Mouse (Mus musculus): Measurements from ENCODE around the gene Trim44. TPM values are rescaled to one million over a fixed set of nuclear protein-coding genes. Genes with fewer than 3 reads are reported as not detected.

The Trim44 gene
- total RNA-seq (2021), result 10 to 100 TPM; 41.5 to 43.7 TPM
- long read RNA-seq, experiment 1, full-length matches to known transcripts, result 1 of 59 reads
- long read RNA-seq, experiment 1, partial matches to known transcripts, result 0 of 59 reads
- long read RNA-seq, experiment 1, other reads (novel, unspliced or antisense), result 58 of 59 reads
- long read RNA-seq, experiment 2, full-length matches to known transcripts, result 2 of 75 reads
- long read RNA-seq, experiment 2, partial matches to known transcripts, result 2 of 75 reads
- long read RNA-seq, experiment 2, other reads (novel, unspliced or antisense), result 71 of 75 reads

DNA sequence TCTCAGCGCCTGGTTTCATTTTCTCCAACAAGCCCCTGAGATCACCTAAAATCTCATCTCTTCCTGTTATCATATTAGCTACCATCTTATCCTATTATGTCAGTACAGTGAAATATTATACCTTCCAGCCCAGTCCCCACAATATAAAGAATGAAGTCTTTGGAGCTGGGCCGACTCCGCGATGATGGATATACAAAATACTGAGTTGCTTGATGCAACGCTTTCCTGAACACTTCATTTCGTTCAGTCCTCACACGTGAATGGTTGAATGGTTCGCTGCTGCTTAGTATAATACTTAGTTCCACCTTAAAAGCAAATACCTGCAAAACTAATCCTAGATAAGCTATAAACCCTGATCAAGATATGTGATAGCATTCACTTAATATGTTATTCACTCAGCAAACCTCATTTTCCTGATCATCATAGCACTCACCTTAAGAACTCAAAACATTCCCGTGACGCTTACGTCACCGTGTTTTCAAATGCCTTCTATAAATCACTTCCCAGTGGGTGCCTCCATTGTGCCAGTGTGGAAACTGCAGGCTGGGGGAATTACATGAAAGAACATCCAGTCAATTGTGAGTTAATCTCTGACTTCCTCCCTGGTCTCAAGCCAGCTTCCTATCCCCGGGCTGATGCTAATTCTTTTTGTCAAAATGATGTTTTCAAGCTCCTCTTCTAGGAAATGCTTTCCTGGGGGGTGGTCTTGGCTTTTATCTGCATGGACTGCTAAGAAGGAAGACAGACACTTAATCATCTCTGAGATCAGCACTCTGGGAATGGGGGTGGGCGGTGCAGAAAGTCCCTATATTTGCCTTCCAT is at the start of gene Trim44:
Gene Trim44, minus strand, starts transcription at position 466 of the 822 bp plus-strand sequence.
- DNase-seq (ENCODE audit: low spot score in 2 of 2), result no peak

GRCm38 (mm10) chr2:102455126-102455525 is 47.5 kb upstream of the Trim44 start:
- no peak for DNase-seq (ENCODE audit: low spot score in 2 of 2)

DNA sequence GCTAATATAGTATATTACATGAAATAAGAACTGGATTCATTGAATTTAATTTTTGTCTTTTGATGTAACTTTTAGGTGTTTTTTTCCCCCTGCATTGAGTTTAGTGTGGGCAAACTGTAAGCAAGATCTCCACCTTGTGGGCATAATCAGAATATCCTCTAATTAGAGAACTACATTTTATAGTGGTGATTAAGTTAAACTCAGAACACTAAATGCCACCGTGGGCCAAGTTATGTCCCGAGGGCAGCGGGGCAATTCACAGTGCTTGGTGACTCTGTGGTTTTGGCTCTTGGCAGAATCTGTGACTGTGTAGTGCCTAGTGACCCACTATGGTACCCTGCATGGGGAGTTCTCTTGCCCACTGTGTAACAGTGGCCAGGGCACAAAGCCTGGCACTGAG is 45.8 kb upstream of the Trim44 start:
- DNase-seq (ENCODE audit: low spot score in 2 of 2), result no peak

GRCm38 (mm10) chr2:102451671-102452549 is 44.3 kb upstream of the Trim44 start, which contains the start of gene Fjx1:
Gene Fjx1, minus strand, starts transcription at chr2:102452499.
- DNase-seq (ENCODE audit: low spot score in 2 of 2), result peak in 1 of 2 experiments; percentile 24

GRCm38 (mm10) chr2:102450761-102451670 is 43.4 kb upstream of the Trim44 start:
- peak; percentile 23 to 47 for DNase-seq (ENCODE audit: low spot score in 2 of 2)

DNA sequence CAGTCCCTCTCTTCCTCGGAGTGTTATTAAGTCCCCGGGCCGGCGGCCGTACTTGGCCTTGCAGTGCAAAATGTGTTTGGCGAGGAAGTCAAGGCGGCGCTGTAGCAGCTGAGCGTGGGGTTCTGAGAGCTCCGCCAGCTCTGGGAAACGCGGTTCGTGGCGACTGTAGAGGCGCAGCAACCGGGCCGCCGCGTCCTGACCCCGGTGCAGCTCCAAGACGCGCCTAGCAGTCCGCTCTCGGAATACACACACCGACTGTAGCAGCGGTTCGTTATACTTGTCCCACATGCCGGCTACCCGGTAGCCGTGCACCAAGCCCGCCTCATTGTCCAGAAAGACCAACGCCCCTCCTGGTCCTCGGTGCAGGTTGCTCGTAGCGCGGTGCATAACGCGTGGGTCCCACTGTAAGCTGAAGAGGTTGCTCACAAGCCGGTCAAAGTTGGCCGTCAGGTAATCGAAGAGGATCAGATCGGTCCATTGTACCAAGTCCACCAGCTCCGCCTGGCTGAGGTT is 42.7 kb upstream of the Trim44 start:
- peak; percentile 30 to 67 for DNase-seq (ENCODE audit: low spot score in 2 of 2)

GRCm38 (mm10) chr2:102449630-102450247 is 42.1 kb upstream of the Trim44 start:
- peak in 1 of 2 experiments; percentile 20 for DNase-seq (ENCODE audit: low spot score in 2 of 2)

DNA sequence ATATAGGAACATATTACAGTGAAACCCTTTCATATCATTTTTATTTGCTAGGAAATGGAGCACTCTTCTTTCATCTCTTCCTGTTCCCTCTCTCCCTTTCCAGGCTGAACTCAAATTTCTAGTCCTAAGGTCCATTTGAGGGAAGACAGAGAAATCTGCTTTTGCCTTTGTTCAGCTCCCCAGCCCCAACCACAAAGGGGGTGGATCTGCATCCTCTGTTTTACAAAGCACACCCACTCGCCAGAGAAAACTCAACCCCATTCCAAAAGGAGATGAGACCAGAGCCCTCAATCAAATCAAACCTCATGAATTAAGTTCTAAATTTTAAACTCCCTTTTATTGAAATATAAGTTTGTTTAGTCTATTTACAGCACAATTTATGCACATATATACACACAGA is 41.4 kb upstream of the Trim44 start:
- no peak for DNase-seq (ENCODE audit: low spot score in 2 of 2)

- no peak for DNase-seq (ENCODE audit: low spot score in 2 of 2)
Observed at GRCm38 (mm10) chr2:102447831-102448230, 40.2 kb upstream of the Trim44 start.

DNA sequence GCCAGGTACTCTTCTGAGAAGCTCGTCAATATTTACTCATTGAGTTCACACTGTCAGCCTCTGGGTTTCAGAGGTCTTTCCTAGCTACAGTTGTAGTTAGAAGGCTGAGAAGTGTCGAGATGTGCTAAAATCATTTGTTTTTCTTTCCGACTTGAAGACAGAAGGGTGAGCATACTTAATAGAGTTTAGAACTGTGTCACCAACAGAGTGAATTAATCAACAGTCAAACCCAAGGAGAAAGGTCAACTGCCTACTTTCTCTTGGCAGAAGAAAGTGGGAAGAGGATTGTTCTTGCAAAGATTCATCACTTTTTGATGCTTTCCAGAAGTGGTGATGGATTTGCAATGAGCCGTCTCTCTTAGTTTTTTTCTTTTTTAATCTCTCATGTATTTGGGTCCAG is 39.2 kb upstream of the Trim44 start:
- no peak for DNase-seq (ENCODE audit: low spot score in 2 of 2)

DNA sequence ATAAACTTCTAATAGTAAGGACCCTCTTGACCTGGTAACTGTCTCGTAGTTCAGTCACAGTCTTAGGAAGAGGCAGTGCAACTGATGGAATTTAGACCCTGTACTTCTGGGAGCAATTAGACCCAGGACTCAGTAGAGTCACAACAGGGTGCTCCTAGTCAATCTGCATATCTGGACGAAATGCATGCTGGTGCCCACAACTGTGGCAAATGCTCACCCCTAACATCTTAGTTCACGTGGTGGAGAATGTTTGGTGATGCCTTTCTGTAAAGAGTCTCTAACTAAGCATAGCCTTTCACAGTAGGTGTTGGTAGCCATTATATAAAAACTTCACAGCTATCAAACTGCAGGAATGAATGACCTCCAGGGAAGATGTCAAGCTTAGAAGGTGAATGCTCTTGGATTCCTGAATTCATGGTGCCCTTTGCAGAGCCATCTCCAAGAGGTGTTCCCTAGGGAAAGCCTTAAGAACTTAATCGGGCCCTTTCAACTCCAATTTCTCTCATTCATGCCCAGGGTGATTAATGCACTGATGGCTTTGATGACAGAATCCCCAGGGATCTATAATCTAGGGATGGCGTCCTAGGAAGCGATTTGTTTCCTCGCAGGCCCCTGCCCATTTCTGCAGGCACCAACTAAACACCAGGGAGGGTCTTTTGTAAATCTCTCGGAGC is 29.9 kb upstream of the Trim44 start:
- no peak for DNase-seq (ENCODE audit: low spot score in 2 of 2)

- DNase-seq (ENCODE audit: low spot score in 2 of 2), result no peak
Observed at GRCm38 (mm10) chr2:102433879-102434278, 26.3 kb upstream of the Trim44 start.

GRCm38 (mm10) chr2:102431084-102431483 is 23.5 kb upstream of the Trim44 start:
- no peak for DNase-seq (ENCODE audit: low spot score in 2 of 2)

GRCm38 (mm10) chr2:102427974-102428373 is 20.3 kb upstream of the Trim44 start:
- no peak for DNase-seq (ENCODE audit: low spot score in 2 of 2)

DNA sequence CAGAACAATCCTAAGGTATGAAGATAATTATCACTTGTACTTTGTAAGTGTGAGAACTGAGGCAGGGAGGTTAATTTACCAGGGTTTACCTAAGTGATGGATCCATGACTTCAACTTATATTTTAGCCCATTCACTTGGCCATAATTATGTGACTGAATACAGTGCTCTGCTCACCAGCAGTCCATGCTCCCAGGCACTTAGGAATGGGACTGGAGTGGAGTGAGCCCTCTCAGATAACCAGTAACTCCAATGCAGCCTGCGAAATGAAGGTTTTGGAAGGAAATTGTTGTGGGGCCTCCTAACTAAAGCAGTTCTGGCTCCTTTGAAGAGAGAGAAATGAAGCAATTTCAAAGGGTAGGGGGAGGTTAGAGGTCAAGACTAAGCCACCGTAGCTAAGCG is 18.8 kb upstream of the Trim44 start:
- DNase-seq (ENCODE audit: low spot score in 2 of 2), result no peak

DNA sequence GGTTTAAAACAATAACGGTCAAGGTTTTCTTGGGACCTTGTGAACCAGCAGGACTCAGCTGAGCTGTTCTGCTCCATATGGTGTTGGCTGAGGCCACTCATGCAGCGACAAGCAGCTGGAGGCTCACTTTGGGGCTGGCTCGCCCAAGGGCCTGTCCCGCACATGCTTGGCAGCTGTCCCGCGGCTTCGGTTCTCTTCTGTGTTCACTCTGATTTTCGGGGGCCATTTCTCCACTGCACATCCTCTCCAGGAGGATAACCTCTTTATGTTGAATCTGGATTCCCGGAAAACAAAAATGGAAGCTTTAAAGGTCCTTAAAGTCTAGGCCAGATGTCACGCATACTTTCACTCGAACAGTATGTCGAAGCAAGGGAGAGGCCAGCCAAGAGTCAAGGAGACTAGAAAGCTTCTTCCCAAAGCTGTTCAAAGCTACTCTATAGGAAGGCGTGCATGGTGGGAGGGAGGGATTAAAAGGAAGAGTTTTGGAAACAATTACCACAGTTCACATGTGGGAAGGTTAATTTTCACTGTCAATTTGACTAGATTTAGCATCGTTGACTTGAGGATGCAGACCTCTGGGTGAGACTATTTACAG is 8.6 kb upstream of the Trim44 start:
- DNase-seq (ENCODE audit: low spot score in 2 of 2), result peak in 1 of 2 experiments; percentile 64

DNA sequence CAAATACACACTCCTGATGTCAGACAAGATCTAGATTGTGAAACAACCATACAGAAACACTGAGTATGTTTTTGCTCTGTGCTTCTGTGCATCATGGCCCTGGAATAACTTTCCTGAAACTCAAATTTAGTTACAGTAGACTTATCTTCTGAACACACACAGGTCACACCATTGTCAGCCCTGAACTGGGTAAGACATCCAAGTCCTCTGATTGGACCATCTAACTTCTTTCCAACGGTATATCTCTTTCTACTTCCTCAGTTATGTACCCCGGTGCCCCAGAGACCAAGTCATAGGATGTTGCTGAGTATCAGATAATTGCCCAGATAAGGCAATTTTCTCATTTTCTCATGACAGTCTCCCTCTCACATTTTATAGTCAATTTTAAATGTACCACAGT is 5.1 kb upstream of the Trim44 start:
- DNase-seq (ENCODE audit: low spot score in 2 of 2), result no peak

DNA sequence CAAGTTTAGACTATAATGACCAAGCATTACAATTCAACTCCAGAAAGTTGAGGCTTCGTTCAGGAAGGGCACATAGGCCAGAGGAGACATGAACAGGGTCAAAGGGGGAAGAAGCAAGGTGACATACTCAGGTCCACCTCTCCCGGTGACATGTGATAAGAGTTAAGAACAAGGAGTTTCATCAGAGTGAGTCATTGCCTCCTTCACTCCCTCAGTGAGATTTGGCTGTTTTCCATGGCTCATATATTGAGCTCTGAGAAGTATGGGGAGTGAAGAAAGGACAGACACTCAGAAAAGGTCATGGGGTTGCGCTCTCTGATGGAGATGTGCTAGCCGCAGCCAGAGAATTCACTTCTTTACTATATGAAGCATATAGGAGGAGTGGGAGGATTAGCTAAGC is 3.0 kb upstream of the Trim44 start:
- DNase-seq (ENCODE audit: low spot score in 2 of 2), result no peak

DNA sequence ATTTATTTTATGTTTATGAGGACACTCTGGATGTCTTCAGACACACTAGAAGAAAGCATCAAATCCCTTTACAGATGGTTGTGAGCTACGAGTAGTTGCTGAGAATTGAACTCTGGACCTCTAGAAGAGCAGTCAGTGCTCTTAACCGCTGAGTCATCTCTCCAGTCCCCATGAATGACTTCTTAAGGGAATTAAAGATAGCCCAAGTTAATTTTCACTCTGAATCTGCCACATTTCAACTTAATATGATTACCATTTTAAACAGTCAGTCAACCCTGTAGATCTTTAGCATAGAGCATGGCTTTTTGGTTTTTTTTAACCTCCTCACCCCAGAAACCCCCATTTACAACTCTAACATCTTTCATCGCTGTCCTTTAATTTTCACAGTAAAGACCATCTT is 2.1 kb upstream of the Trim44 start:
- DNase-seq (ENCODE audit: low spot score in 2 of 2), result no peak
